Mouse (Mus musculus) olfactory bulb, adult 2 months (tissue): ENCODE data around the gene Ccdc158.

Experiments used
- CTCF ChIP-seq: fragments of 200-500 bp; IDR thresholded peaks from 2 replicates; pipeline ENCODE4 v1.5.1; 2012; ENCODE audit warnings: low read depth, mild to moderate bottlenecking, low read length, moderate library complexity; ENCODE audit not compliant: insufficient read depth
- POLR2A ChIP-seq: fragments of 200-500 bp; IDR thresholded peaks from 2 replicates; pipeline ENCODE4 v1.6.1; 2012; ENCODE audit warnings: mild to moderate bottlenecking, low read depth, low read length, moderate library complexity; ENCODE audit not compliant: insufficient read depth

DNA sequence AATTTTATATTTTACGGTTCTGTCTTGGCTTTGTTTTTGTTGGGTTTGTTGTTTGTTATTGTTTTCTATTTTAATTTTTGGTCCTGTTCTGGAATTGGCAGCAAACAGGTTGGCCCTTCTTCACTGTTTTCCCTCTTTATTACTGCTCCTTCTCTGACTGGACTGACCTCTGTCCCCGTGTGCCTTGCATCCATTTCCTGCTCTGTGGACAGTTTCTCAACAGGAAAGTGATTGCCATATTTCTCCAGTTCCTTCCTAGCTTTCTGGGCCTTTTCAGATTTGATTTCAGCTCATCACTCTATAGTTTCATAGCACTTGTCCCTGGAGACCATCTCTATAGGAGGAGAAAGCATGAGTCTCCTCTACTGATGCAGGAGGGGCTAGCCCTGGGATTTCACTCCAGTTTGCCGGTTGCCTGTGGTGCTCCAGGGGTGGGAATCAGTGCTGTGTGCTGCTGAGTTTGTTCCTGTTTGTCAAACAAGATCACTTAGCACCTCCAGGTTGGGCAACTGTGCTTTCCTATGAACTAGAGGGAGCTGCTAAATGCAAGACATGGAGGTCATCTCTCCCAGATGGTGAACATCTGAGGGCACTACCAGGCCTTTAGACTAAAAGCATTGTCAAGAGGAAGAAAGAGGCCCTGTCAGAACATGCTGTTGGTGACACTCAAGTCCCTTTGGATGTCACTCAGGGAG lies 42.7 kb upstream of the Ccdc158 start:
- no peak for TF ChIP-seq POLR2A
- TF ChIP-seq CTCF = no peak
